Mouse (Mus musculus): Measurements from ENCODE around the gene Scoc. TPM values are rescaled to one million over a fixed set of nuclear protein-coding genes. Genes with fewer than 3 reads are reported as not detected.
A peak's percentile ranks its signal among the peaks of the same experiment; 100 is the strongest.

Scoc gene
- 289 and 298 TPM in 2 replicates for polyA plus RNA-seq (2012; rRNA removed)

- H3K4me3 ChIP-seq (replicated peaks; ENCODE audit: insufficient read depth, low read depth, low read length): no peak within 1 kb of the TSS
- 72% methylated on average over 14 of the region's 14 CpGs for WGBS
- no peaks in the 10 kb centered on the region for H3K27me3 ChIP-seq (ENCODE audit: control insufficient read depth, insufficient read depth, low read length)
- H3K27ac ChIP-seq (ENCODE audit: insufficient read depth, low read length): no peak within 1 kb of the TSS
- H3K4me1 ChIP-seq (ENCODE audit: control insufficient read depth, insufficient read depth, low read length): no peaks in the 10 kb centered on the region
- TF ChIP-seq CTCF (IDR thresholded peaks at IDR 0.05; ENCODE audit: borderline replicate concordance, insufficient read depth, low read depth, low read length) (no peak), POLR2A (IDR thresholded peaks at IDR 0.05; ENCODE audit: borderline replicate concordance, insufficient read depth, low read length) (no peak)
- no peak for DNase-seq
Measured at GRCm38 (mm10) chr8:83458222-83458621, at the start of gene Scoc. Gene Scoc (minus strand): TSS chr8:83458391.

DNA sequence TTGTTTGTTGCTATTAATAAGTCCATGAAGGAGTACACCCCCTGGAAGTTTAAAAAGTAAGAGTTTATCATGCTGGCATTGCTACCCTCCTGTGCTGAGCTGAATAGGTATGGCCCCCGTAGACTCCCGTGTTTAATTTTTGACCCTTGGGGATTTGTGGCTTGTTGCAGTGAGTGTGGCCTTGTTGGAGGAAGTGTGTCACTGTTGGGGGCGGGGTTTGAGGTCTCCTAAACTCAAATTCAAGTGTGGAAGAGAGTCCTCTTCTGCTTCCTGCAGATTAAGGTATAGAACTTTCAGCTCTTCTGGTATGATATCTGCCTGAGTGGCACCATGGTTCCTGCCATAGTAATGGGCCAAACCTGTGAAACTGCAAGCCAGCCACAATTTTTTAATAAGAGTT, 1.4 kb upstream of the Scoc start:
- H3K27me3 ChIP-seq (ENCODE audit: control insufficient read depth, insufficient read depth, low read length): no peaks in the 10 kb centered on the region
- DNase-seq: no peak
- TF ChIP-seq POLR2A (IDR thresholded peaks at IDR 0.05; ENCODE audit: borderline replicate concordance, insufficient read depth, low read length) (no peak), CTCF (IDR thresholded peaks at IDR 0.05; ENCODE audit: borderline replicate concordance, insufficient read depth, low read depth, low read length) (no peak)
- WGBS: 62% methylated on average over 3 of the region's 3 CpGs
- H3K27ac ChIP-seq (ENCODE audit: insufficient read depth, low read length): no peak overlapping the region
- no peaks in the 10 kb centered on the region for H3K4me1 ChIP-seq (ENCODE audit: control insufficient read depth, insufficient read depth, low read length)
- H3K4me3 ChIP-seq (replicated peaks; ENCODE audit: insufficient read depth, low read depth, low read length): no peak overlapping the region

DNA sequence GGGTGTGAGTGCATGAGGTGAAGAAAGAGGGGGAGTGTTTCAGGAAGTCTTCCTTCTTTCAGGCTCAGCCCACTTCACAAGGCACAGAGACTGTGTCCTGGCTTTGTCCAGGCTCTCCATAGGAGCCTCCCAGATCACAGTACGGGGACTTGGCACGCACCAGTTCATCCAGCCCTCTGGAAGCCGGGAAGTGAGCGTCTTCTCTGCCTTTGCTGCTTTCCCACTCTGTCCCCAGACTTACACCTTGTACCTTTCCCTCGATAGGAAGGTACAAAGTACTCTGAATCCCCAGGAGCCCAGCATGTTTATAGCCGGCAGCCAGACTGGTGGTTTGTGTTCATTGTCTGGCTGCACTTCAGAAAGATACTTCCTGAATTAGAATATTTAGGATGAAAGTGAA, 1.1 kb downstream of the Scoc start:
- no peaks in the 10 kb centered on the region for H3K27me3 ChIP-seq (ENCODE audit: control insufficient read depth, insufficient read depth, low read length)
- TF ChIP-seq CTCF (IDR thresholded peaks at IDR 0.05; ENCODE audit: borderline replicate concordance, insufficient read depth, low read depth, low read length): no peak
- TF ChIP-seq POLR2A (IDR thresholded peaks at IDR 0.05; ENCODE audit: borderline replicate concordance, insufficient read depth, low read length): no peak
- DNase-seq: no peak
- WGBS: 20% methylated on average over 6 of the region's 6 CpGs
- H3K4me3 ChIP-seq (replicated peaks; ENCODE audit: insufficient read depth, low read depth, low read length): no peak overlapping the region
- no peaks in the 10 kb centered on the region for H3K4me1 ChIP-seq (ENCODE audit: control insufficient read depth, insufficient read depth, low read length)
- no peak overlapping the region for H3K27ac ChIP-seq (ENCODE audit: insufficient read depth, low read length)

DNA sequence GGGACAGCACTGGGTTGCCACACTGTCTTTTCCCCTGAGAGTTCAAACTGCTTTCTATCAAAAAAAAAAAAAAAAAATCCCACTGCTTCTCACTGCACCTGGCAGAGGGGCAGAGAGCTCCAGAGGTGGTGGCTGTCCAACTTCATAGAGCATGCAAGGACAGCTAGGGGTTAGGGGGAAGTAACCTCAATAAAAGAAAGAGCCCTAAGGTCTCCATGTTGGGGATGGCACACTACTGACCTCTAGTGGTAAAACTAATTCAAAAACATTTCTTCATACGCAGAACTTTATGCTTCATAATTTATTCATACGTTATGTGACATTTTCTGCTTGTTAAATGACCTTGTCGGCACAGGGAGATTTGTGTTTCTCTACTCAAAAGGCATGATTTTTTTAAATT, 7.1 kb downstream of the Scoc start:
- H3K27ac ChIP-seq (ENCODE audit: insufficient read depth, low read length): no peak overlapping the region
- H3K27me3 ChIP-seq (ENCODE audit: control insufficient read depth, insufficient read depth, low read length): no peaks in the 10 kb centered on the region
- H3K4me3 ChIP-seq (replicated peaks; ENCODE audit: insufficient read depth, low read depth, low read length): no peak overlapping the region
- DNase-seq: peak in 1 of 2 experiments; percentile 12
- WGBS: 7% methylated on average over 3 of the region's 3 CpGs
- no peaks in the 10 kb centered on the region for H3K4me1 ChIP-seq (ENCODE audit: control insufficient read depth, insufficient read depth, low read length)
- peak; percentile 48; the same call in 1 of the 2 replicates for TF ChIP-seq CTCF (IDR thresholded peaks at IDR 0.05; ENCODE audit: borderline replicate concordance, insufficient read depth, low read depth, low read length)
- no peak for TF ChIP-seq POLR2A (IDR thresholded peaks at IDR 0.05; ENCODE audit: borderline replicate concordance, insufficient read depth, low read length)

GRCm38 (mm10) chr8:83449960-83450359, 8.2 kb downstream of the Scoc start:
- Histone ChIP-seq H3K4me3 (replicated peaks; ENCODE audit: insufficient read depth, low read depth, low read length) (no peak overlapping the region), H3K4me1 (ENCODE audit: control insufficient read depth, insufficient read depth, low read length) (no peaks in the 10 kb centered on the region), H3K27me3 (ENCODE audit: control insufficient read depth, insufficient read depth, low read length) (no peaks in the 10 kb centered on the region), H3K27ac (ENCODE audit: insufficient read depth, low read length) (no peak overlapping the region)
- TF ChIP-seq CTCF (IDR thresholded peaks at IDR 0.05; ENCODE audit: borderline replicate concordance, insufficient read depth, low read depth, low read length) (no peak), POLR2A (IDR thresholded peaks at IDR 0.05; ENCODE audit: borderline replicate concordance, insufficient read depth, low read length) (no peak)
- 79% methylated on average over 1 of the region's 1 CpGs for WGBS
- DNase-seq: no peak

DNA sequence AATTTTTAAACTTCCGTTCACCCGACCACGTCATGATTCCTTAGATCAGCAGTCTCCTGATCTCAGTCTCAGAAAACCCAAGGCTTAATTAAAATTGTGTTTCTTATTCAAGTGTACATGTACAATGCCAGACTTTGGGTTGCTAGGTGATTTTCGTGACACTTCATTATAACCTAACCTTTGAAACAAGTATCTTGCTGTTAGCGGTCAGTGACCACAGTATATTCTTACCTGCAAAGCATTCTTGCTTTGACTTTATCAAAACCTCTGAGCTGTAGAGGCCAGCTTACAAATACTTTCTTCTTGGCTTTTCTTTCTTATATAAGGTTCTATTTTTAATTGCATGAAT, 15.2 kb downstream of the Scoc start:
- no peaks in the 10 kb centered on the region; the same call in 1 of the 2 replicates for H3K4me1 ChIP-seq (ENCODE audit: control insufficient read depth, insufficient read depth, low read length)
- 15% methylated on average over 5 of the region's 5 CpGs for WGBS
- TF ChIP-seq POLR2A (IDR thresholded peaks at IDR 0.05; ENCODE audit: borderline replicate concordance, insufficient read depth, low read length) (no peak), CTCF (IDR thresholded peaks at IDR 0.05; ENCODE audit: borderline replicate concordance, insufficient read depth, low read depth, low read length) (no peak)
- no peaks in the 10 kb centered on the region for H3K27me3 ChIP-seq (ENCODE audit: control insufficient read depth, insufficient read depth, low read length)
- peak overlapping the region; percentile 63 for H3K4me3 ChIP-seq (replicated peaks; ENCODE audit: insufficient read depth, low read depth, low read length)
- H3K27ac ChIP-seq (ENCODE audit: insufficient read depth, low read length): peak overlapping the region; percentile 48; the same call in 1 of the 2 replicates
- no peak for DNase-seq

GRCm38 (mm10) chr8:83442243-83443051, 15.7 kb downstream of the Scoc start:
- Histone ChIP-seq H3K4me1 (ENCODE audit: control insufficient read depth, insufficient read depth, low read length) (no peaks in the 10 kb centered on the region; the same call in 1 of the 2 replicates), H3K27me3 (ENCODE audit: control insufficient read depth, insufficient read depth, low read length) (no peaks in the 10 kb centered on the region), H3K27ac (ENCODE audit: insufficient read depth, low read length) (peak overlapping the region; percentile 48; the same call in 1 of the 2 replicates), H3K4me3 (replicated peaks; ENCODE audit: insufficient read depth, low read depth, low read length) (peak overlapping the region; percentile 68)
- DNase-seq: peak; percentile 97 to 99
- TF ChIP-seq CTCF (IDR thresholded peaks at IDR 0.05; ENCODE audit: borderline replicate concordance, insufficient read depth, low read depth, low read length): no peak
- peak; percentile 72 for TF ChIP-seq POLR2A (IDR thresholded peaks at IDR 0.05; ENCODE audit: borderline replicate concordance, insufficient read depth, low read length)
- WGBS: under 1% methylated on average over 64 of the region's 64 CpGs

All from cerebellum, adult 2 months (tissue).